Mouse (Mus musculus): Measurements from ENCODE around the gene Helq.

- TF ChIP-seq CTCF (IDR thresholded peaks at IDR 0.05; ENCODE audit: low read depth, low read length) (no peak), GATA1 (IDR thresholded peaks at IDR 0.05; ENCODE audit: borderline replicate concordance, low read length) (no peak)
These were observed 72.4 kb downstream of the Helq start for GRCm38 (mm10) chr5:100726001-100726400.

All from G1E (cell line).